Mouse (Mus musculus) bone marrow macrophage, adult 2 months (primary cell): Measurements from ENCODE around the gene Skp1a.

Experiments
- CTCF ChIP-seq: IDR thresholded peaks from 2 replicates; pipeline ENCODE4 v1.5.1; 2012; ENCODE audit warnings: low read depth, mild to moderate bottlenecking, low read length, moderate library complexity
- POLR2A ChIP-seq: IDR thresholded peaks from 2 replicates; pipeline ENCODE4 v1.6.1; 2012; ENCODE audit warnings: mild to moderate bottlenecking, low read depth, low read length, borderline replicate concordance

DNA sequence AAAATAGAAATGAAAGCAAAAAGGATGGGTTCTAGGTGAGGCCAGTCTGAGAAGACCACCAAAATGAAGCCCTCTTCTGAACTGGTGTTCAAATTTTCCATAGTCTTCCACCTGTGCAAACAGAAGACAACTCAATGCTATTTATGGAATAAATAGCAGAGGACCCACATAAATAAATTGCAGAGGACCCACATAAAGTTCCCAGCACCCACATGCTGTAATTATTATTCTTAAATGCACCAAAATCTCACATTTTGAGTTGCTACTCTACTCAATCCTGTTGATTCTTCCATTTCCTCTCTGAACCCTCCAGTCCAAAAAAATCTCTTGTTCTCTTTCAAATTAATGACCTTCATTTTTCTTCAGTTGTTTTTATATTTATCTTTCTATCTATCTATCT, 17.9 kb upstream of the Skp1a start, which contains the start of gene Olfr1371:
- TF ChIP-seq CTCF = no peak
- no peak for TF ChIP-seq POLR2A
